Mouse (Mus musculus): ENCODE data around the gene Dpm1.

GRCm38 (mm10) chr2:168230026-168230728 lies at the start of gene Dpm1, which contains the start of the genes Gm20716 and Mocs3:
- TF ChIP-seq CTCF (IDR thresholded peaks at IDR 0.05; ENCODE audit: insufficient read depth, low read depth, low read length) (no peak), POLR2A (IDR thresholded peaks at IDR 0.05; ENCODE audit: insufficient read depth, low read depth, low read length) (peak; percentile 83)
